Mouse (Mus musculus) urinary bladder, postnatal 36 days (tissue): ENCODE results near the gene Gmcl1.

ENCODE experiments used
- DNase-seq, 2 experiments: peaks; one replicate each; pipeline ENCODE4 v3.0.0; 2022; ENCODE audit warnings: low spot score in 2 of 2, mixed read lengths in 1 of 2

The Gmcl1 gene

GRCm38 (mm10) chr6:86660161-86660877 lies 72.9 kb downstream of the Gmcl1 start:
- no peak for DNase-seq

GRCm38 (mm10) chr6:86658501-86658900 lies 74.7 kb downstream of the Gmcl1 start:
- no peak for DNase-seq

- no peak for DNase-seq
Measured at GRCm38 (mm10) chr6:86654270-86654916, 78.8 kb downstream of the Gmcl1 start.

- DNase-seq = no peak
Measured at GRCm38 (mm10) chr6:86653026-86653425, 80.2 kb downstream of the Gmcl1 start.

GRCm38 (mm10) chr6:86646143-86646542 lies 87.0 kb downstream of the Gmcl1 start:
- DNase-seq = no peak

- DNase-seq = no peak
Measured at GRCm38 (mm10) chr6:86645551-86645950, 87.6 kb downstream of the Gmcl1 start.

GRCm38 (mm10) chr6:86644775-86645400 lies 88.3 kb downstream of the Gmcl1 start:
- no peak for DNase-seq
